Mouse (Mus musculus) right cerebral cortex, postnatal 10 days (tissue): ENCODE data around the gene Ubac2.
"Not testable (repeated sequence)": the region's sequence is repeated elsewhere in the genome, so short reads cannot be mapped to it uniquely, and the experiment has no call there.

Source experiments
- DNase-seq, 2 experiments: peaks; one replicate each; pipeline ENCODE4 v3.0.0; 2021; ENCODE audit warnings: low spot score in 2 of 2

The Ubac2 gene

DNA sequence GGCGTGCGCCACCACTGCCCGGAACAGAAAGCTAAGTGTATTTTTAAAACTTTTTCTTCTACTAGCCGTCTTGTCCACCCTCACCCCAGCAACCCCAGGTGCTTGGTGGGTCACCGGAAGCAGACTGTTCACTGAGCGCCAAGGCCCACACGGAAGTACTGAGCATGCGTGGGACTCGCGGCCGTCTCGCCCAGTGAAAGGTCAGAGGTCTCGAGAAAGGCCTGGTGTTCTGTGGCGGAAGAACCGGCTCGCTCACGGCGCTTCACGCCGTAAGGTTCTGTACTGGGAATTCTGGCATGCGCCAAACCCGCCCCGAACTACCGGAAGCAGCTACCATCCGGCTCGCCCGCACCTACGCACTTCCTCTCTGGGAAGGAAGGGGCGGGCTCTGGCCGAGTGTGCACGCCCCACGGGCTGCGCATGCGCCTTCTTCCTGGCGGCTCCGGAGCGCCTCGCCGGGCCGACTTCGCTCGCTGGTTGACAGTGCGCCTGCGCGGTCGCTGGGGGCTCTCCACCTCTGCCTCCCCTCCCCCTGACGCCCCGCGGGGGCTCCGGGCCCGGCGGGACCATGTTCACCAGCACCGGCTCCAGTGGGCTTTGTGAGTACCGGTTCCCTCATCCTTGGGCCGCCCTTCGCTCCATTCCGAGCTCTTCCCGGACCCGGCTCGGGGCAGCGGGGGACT, at the start of gene Ubac2:
Gene Ubac2, plus strand, starts transcription at position 445 of the 683 bp plus-strand sequence.
- peak; percentile 99 for DNase-seq

DNA sequence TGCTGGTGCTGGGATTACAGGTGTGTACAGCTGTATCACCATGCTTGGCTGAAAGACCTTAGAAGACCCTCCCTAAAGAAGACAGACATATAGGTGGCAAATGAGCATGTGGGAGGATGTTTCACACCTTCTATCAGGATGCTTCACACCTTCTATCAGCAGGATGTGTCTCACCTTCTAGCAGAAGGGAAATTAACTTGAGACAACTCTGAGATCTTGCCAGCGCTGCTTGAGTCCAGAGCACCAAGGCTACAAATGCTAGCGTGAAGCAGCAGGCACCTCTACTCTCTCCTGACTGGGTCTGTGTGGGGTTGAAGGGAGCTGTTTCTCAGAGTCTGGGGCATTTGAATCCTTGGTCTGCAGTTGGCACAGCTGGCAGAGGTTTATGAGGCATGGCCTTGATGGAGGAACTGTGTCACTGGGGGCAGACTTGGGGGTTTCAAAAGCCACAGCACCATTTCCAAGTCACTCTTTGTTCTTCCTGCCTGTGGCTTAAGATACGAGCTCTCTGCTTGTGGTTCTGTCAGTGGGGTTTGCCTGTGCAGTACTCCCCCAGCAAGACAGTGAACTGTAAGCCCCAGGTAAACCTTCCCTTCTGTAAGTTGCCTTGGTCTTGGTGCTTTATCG, 48.5 kb upstream of the Ubac2 start:
- DNase-seq, result no peak

DNA sequence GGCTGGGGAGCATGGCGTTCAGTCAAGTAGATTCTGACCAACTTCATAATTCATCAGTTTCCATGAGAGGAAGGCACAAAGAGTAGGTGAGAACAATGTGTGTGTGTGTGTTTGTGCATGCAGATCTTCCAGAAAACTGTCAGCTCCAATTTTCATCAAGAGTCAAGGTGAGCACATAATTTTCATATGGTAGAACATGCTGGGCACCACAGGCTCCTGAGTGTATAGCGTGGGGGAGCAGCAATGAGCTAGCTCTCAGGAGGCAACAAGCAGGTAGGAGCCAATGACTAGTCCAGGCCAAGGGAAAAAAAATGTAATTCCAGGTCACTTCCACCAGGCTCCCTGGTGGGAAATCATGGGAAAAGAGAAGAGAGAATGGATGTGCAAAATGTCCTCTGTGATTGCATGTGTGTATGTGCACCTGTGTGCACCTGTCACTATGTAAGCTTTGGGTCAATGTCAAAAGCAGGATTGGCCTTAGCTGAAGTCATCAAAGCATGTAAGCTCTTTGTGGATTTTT, 45.4 kb upstream of the Ubac2 start:
- no peak for DNase-seq

DNA sequence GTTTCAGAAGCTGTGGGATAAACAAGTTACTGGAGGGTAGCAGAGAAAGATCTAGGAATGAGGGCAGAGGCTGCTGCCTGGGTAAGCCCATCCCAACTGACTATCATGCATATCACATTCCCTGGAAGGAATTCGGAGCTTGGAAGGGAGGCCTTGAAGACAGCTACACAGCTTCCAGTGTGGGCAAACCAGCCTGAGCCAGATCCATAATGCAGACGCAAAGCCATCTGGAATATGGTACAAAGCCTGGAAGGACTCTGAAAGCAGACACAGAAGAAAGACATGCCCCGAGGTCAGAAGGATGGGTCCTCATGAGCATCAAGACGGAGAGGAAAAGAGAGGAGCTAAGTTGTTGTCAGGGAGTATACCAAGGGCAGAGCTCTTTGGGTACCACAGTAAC, 40.3 kb upstream of the Ubac2 start:
- DNase-seq, result no peak

DNA sequence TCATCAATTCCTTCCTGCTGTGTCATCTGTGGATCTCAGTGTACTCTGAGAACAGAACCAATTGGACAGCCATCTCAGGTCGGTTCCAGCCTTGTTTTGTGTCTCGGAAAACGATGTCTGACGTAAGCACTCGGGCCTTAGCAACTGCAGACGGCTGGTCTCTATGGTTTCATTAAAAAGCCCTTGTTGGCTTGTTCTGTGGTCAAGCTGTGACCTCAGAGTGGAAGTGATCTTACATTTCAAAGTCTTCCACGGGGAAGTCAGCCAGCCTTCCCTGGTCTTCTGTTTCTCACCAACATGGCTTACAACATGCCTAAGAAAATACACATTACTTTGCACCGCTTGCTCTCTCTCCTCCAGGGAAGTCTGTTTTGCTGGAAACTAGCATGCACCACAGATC, 38.2 kb upstream of the Ubac2 start:
- DNase-seq, result no peak

DNA sequence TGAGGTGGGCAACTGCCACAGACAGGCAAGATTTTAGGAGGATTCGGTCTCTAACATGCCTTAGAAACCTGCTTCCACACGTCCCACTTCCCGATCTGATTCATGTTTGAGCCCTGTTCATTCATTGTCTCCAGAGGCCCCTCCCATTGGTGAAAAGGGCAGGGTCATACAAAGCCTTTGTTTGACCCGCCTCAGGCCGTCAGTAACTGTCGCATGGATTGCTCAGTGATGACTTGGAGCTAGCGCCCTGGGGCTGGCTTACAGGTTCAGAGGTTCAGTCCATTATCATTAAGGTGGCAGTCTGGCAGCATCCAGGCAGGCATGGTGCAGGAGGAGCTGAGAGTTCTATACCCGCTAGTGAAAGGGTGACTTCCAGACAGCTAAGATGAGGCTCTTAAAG, 33.9 kb upstream of the Ubac2 start:
- no peak for DNase-seq

DNA sequence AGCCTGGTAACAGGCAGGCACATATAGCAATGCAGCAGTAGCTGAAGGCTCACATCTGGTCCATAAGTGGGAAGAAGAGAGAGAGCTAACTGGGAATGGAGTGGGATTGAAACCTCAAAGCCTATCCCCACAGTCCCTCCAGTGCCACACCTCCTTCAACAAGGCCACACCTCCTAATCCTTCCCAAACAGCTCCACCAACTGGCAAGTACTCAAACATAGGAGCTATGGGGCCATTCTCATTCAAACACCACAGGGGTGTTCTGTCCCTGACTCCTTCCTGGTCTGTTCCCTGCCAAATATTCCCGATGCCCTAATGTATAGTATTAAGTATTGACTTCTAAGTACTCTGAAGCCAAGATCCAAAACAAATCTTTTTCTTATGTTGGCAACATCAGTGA, 27.2 kb upstream of the Ubac2 start:
- no peak for DNase-seq

DNA sequence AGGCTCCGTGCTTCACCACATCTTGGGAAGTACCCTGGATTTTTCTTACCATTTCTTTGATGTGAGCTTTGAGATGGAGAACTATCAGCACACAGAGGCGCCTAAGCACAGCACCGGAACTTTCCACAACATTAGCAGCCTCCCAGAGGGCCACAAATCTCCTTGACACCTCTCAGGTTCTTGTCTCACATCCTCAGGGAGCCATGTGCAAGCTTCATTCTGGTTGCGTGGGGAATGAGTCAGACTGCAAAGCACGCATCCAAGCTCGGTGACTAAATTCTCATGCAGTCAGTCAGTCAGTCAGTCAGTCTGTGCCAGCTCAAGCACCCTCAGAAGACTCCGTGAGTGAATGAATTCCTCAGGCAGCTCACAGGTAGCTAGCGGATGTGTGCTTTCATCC, 25.9 kb upstream of the Ubac2 start:
- no peak for DNase-seq

DNA sequence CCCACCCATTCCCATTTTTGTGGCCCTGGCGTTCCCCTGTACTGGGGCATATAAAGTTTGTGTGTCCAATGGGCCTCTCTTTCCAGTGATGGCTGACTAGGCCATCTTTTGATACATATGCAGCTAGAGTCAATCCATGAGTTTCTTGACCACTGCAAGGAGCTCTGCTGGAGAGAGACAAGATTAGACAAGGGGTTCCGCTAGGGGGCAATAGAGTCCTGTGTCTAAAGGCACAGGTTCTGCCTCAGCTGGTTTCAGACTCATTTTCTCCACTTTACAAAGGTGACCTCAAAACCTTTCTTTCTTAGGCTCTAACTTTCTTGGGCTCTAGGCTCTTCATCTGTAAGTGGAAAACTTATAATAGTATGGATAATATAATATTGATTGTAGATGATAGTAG, 13.3 kb upstream of the Ubac2 start:
- DNase-seq, result peak; percentile 53 to 78

DNA sequence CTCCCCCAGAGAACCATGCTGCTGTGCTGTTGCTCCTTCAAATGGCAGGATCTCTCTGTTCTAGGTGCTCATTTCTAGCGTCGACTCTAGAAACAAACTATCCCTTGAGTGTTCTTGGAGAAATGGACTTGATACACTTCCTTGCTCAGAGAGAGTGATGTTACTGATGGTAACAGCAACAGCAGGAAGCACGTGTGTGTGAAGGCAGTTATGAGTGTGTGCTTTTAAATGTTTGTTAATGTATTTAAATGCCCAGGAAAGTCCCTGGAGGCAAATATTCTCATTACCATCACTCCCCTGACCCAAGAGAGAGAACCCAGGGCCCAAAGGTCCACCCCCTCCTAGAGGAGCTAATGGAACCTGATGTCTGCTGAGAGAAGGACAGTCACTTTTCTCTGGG, 11.8 kb upstream of the Ubac2 start:
- no peak for DNase-seq

DNA sequence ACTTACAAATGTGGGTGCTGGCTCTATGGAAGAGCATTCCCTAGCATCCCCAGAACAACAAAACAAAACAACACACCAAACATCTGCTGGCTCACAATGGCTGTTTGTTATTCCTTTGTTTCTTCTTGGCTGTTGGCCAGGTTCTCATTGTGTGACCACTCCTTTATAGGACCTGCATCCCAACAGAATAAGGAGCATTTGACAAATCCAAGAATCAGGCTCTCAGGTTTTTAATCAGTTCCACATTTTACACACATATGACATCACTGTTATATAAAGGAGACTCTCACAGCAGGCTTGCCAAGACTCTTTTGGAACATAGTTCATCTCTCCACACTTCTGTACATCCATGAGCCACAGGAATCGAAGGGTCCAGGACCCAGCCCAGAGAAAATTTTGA, 9.3 kb upstream of the Ubac2 start:
- DNase-seq, result no peak

DNA sequence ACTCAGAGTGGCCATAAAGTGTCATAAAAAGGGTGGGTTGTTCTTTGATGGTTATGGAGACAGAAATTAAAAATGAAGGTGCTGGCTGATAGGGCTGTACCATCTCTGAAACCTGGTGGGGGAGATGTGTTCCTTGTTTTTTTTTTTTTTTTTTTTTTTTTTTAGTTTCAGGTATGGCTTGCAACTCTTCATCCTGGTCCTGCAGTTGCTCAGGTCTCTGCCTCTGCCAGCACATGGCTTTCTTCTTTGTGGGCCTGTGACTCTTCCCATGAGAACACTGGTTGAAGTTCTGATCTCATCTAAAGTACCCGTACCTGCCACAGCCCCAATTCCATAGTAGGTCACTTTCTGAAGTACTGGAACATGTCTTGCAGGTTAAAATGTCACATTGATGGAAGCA, 5.7 kb upstream of the Ubac2 start:
- no peak for DNase-seq

DNA sequence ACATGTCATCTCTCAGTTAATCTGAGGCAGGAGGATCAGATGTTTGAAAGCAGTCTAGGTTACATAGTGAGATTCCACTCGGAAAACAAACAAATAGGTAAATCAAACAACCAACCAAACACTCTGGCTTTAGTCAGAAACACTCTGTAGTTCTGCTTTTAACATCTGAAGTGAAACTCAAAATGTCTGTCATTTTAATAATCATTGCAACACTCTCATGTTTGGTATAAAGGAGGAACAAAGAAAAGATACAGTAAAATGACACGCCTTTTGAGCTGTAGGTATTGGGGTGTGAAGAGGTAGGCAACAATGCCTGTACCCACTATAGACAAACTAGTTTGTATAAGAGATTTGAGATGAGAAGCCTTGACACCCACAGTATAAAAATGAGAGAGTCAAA, 5.2 kb upstream of the Ubac2 start:
- no peak for DNase-seq

DNA sequence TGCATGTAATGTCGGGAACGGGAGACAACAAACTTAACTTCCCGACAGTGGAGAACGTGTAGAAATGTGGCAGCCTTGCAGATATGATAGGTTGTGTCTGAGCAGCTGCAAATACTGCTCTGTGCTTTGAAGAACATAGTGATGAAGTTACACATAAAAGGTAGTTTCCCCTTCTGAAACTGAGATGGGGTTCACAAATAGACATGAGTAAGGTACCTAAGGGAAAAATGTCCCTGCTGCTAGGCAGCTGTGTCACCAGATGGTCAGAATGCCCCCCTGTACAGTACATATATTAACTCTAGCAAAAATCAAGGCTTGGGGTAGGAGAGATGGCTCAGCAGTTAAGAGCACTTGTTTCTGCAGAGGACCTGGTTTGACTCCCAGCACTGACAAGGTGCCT, 4.8 kb upstream of the Ubac2 start:
- DNase-seq, result no peak

DNA sequence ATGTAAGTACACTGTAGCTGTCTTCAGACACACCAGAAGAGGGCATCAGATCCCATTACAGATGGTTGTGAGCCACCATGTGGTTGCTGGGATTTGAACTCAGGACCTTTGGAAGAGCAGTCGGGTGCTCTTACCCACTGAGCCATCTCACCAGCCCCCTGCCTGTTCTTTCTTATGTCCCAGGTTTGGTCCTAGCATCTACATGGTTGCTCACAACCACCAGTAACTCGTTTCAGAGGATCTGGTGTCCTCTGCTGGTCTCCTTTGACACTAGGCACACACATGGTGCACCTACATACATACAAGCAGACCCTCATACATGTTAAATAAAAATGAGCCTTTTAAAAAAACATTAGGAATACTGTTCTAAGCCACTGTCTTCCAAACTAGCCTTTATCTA, 2.2 kb upstream of the Ubac2 start:
- not testable (repeated sequence) for DNase-seq

DNA sequence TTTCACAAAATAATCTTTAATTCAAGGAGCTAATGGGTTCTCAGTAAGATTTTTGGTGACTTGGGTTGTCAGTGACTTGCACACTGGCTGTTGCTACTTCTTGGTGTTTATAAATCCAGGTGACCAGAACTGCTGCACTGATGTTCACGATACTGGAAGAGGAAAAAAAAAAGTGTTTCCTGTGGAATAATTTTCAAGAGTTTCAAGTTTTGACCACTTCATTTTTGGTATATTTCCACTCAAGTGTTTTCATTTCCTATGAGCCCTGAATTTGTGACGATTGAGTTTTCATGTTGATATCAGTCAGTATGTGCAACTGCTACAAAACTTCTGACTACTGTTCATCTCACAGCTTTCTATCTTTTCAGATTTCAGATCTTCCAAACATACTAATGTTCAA, 1.6 kb upstream of the Ubac2 start:
- no peak for DNase-seq

DNA sequence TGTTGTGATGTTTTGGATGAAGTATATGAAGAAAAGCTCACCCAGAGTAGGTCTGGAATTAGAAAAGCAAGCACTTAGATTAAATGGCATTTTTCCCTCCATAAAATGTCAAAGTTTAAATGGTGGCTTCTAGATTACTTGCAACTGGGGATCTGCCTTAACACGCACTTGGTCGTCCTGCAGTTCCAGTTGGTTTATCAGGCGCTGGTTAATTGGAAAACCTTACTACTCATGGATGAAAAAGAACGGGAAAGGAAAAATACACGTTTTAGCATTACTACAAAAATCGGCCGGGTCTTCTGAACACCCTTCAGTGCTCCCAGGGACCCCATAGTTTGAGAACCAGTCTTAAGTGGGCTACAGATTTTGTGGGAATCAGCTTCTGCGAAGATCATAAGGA, 780 bp upstream of the Ubac2 start:
- DNase-seq, result no peak

DNA sequence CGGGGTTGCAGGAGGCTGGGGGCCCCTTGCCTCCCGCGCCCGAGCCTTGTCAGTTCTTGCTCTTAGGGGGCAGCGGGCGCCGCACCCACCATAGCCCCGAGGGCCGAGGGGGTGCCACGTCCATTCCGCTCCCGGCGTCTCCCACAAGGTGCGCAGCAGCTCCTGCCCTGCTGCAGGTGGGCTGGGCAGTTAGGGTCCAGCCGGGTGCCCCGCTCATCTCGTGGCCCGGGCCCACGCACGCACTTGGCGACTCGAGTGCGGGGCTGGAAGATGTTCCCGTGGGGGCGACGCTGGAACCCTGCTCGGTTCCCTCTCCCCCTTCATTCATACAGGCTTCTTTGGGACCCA, 413 bp downstream of the Ubac2 start:
- DNase-seq, result no peak

DNA sequence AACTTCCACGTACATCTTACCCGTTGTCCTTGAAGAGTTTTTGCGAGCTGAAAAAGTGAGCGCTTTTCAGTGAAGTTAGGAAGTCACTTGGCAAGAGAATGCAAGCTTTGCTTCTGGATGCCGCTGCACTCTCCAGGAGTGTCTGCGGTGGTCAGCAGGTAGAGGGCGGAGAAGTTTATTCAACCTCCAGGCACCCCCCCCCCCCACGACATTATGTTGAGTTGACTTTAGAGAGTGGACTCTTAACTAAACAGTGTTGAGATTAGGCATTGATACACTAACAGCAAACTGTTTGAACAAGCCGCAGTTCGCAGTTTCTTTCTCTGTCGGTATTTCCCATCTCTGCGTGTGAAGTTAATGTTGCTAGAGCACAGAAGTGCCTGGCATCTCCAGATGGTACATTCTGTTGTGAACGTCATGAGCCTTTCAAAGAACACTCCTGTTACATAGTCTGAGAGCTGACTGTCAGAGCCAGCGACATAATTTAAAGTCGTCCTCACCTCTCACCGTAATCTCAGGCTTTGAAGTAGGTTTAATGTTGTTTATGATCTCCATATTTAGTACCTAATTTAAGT, 933 bp downstream of the Ubac2 start:
- DNase-seq, result peak; percentile 44 to 57

DNA sequence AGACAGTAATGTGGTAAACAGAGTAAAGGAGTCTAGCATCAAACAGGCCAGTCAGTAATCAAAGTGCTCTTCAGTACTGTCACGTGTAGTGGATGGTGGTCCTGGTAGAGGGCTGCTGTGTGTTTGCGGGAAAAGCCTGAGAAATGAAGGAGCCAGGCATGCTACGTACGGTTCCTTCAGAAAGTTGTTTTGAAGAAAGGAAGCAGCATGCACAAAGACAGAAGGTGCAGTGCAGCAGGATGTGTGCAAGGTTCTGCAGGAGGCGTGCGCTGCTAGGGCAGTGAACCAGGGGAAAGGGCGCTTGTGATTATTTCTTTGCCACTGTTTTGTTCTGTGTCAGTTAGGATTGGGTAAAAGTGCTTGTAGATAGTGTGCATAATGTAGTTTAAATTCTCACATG, 2.8 kb downstream of the Ubac2 start:
- no peak for DNase-seq

DNA sequence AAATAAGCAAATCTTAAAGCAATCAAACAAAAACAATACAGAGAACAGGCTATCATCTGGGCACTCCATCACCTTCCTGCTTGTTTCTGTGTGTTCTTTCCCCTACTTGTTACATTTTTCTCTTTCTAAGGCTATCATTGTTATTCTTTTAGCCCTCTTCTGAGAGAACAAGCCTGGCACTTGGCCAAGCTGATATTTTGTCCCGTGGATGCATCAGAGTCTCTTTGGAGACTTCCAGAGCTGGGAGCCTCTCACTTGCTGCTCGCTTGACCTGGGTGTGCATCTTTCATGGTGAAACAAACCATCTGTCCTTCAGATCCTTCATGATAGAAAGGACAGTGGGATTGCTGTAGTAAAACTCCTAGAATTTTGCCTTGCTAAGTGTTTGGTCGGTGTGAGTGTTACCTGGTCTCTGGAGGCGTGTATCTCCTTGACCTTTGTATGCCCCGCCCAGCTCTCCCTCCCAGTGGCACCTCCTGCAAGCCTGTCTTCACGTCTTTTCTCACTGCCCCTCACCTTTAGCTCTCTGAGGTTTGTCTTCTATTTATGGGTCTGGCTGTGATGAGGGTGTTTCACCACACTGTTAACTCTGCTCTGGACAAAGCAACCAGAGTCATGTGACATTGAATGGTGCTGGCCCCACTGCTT, 5.9 kb downstream of the Ubac2 start:
- DNase-seq, result no peak

DNA sequence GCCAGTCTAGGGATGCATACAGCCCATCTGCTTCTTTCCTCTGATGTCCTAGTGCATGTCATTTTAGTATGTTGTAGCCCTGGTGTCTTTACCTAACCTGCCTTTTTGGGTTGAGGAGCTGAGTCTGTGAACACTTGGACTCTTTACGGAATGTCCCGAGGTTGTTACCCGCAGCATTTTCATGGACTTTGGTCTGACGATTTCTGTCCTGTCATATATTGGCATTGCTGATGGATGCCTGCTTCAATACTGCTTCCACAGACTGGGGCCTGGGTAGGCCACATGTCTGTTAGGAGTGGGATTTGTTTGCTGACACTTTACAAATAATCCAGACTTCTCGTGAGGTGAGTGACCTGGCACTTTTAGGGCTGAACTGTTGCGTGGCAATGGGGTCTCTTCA, 15.3 kb downstream of the Ubac2 start:
- no peak for DNase-seq
